Mouse (Mus musculus) layer of hippocampus, adult 11-12 months (tissue): ENCODE measurements around the gene Agap2.

ENCODE experiments used
- DNase-seq: peaks from one replicate; pipeline ENCODE4 v3.0.0; 2022; ENCODE audit warnings: low spot score

The Agap2 gene

GRCm38 (mm10) chr10:127075080-127075479 is at the start of gene Agap2:
Gene Agap2, plus strand, starts transcription at chr10:127075284.
- no peak for DNase-seq

- peak; percentile 91 for DNase-seq
These were observed 44.5 kb upstream of the Agap2 start, which contains the start of gene Tsfm for GRCm38 (mm10) chr10:127030336-127031296. Gene Tsfm, minus strand, starts transcription at chr10:127030840.

GRCm38 (mm10) chr10:127033301-127033741 is 41.8 kb upstream of the Agap2 start:
- DNase-seq = no peak

GRCm38 (mm10) chr10:127036273-127036672 is 38.8 kb upstream of the Agap2 start:
- no peak for DNase-seq

- DNase-seq = no peak
These were observed 37.4 kb upstream of the Agap2 start for GRCm38 (mm10) chr10:127037641-127038040.

GRCm38 (mm10) chr10:127040569-127041214 is 34.4 kb upstream of the Agap2 start:
- DNase-seq = no peak

- no peak for DNase-seq
These were observed 33.8 kb upstream of the Agap2 start, which contains the start of the genes Mettl1 and Eef1akmt3 for GRCm38 (mm10) chr10:127041274-127041766. Gene Mettl1, plus strand, starts transcription at chr10:127041414. Gene Eef1akmt3, minus strand, starts transcription at chr10:127041513.

- DNase-seq = peak; percentile 90
These were observed 33.2 kb upstream of the Agap2 start for GRCm38 (mm10) chr10:127041774-127042338.

- DNase-seq = no peak
These were observed 32.5 kb upstream of the Agap2 start for GRCm38 (mm10) chr10:127042468-127043115.

GRCm38 (mm10) chr10:127043187-127043586 is 31.9 kb upstream of the Agap2 start:
- DNase-seq = no peak

- no peak for DNase-seq
These were observed 27.1 kb upstream of the Agap2 start, which contains the start of gene Cyp27b1 for GRCm38 (mm10) chr10:127047954-127048353. Gene Cyp27b1, plus strand, starts transcription at chr10:127048250.

GRCm38 (mm10) chr10:127048608-127049394 is 26.3 kb upstream of the Agap2 start:
- DNase-seq = no peak

- DNase-seq = no peak
These were observed 25.5 kb upstream of the Agap2 start for GRCm38 (mm10) chr10:127049395-127050118.

GRCm38 (mm10) chr10:127050119-127050474 is 25.0 kb upstream of the Agap2 start:
- DNase-seq = no peak

- no peak for DNase-seq
These were observed 20.4 kb upstream of the Agap2 start for GRCm38 (mm10) chr10:127054646-127055045.

- no peak for DNase-seq
These were observed 19.7 kb upstream of the Agap2 start for GRCm38 (mm10) chr10:127055406-127055805.

- DNase-seq = no peak
These were observed 18.6 kb upstream of the Agap2 start for GRCm38 (mm10) chr10:127056490-127056889.

GRCm38 (mm10) chr10:127058161-127058560 is 16.9 kb upstream of the Agap2 start:
- peak; percentile 70 for DNase-seq

- no peak for DNase-seq
These were observed 16.4 kb upstream of the Agap2 start for GRCm38 (mm10) chr10:127058708-127059107.
